Mouse (Mus musculus) heart, embryonic 15.5 days (tissue): ENCODE measurements around the gene Serpina1a. TPM values are rescaled to one million over a fixed set of nuclear protein-coding genes. Genes with fewer than 3 reads are reported as not detected.
"Not testable (repeated sequence)": the region's sequence is repeated elsewhere in the genome, so short reads cannot be mapped to it uniquely, and the experiment has no call there.

Source experiments
- ATAC-seq: fragments of 200-750 bp; cut with Nextera tagmentation; replicated peaks from 2 replicates; pipeline ENCODE4 v1.8.0; 2017; ENCODE audit warnings: low read depth, moderate TSS enrichment; ENCODE audit not compliant: insufficient number of reproducible peaks, insufficient read depth, low FRiP score
- H3K27ac ChIP-seq: fragments of 300-500 bp; sonication (generic); 2 replicates; pipeline ENCODE4 v1.5.1; 2015; ENCODE audit warnings: mild to moderate bottlenecking, inconsistent platforms
- H3K27me3 ChIP-seq: fragments of 300-500 bp; sonication (generic); 2 replicates; pipeline ENCODE4 v1.6.1; 2015; ENCODE audit warnings: inconsistent platforms
- H3K36me3 ChIP-seq: fragments of 300-500 bp; sonication (generic); 2 replicates; pipeline ENCODE4 v1.6.1; 2015; ENCODE audit warnings: mild to moderate bottlenecking, inconsistent platforms
- H3K4me1 ChIP-seq: fragments of 300-500 bp; sonication (generic); replicated peaks from 2 replicates; pipeline ENCODE4 v1.6.1; 2015; ENCODE audit warnings: inconsistent platforms
- H3K4me2 ChIP-seq: fragments of 300-500 bp; sonication (generic); 2 replicates; pipeline ENCODE4 v1.6.1; 2015; ENCODE audit warnings: inconsistent platforms, mild to moderate bottlenecking, moderate library complexity
- H3K4me3 ChIP-seq: fragments of 300-500 bp; sonication (generic); 2 replicates; pipeline ENCODE4 v1.5.1; 2015; ENCODE audit warnings: mild to moderate bottlenecking, inconsistent platforms
- H3K9ac ChIP-seq: fragments of 300-500 bp; sonication (generic); 2 replicates; pipeline ENCODE4 v1.6.1; 2015; ENCODE audit warnings: mild to moderate bottlenecking, inconsistent platforms
- H3K9me3 ChIP-seq: fragments of 300-500 bp; sonication (generic); replicated peaks from 2 replicates; pipeline ENCODE4 v1.6.1; 2016; ENCODE audit warnings: inconsistent platforms
- WGBS: fragments of 180-500 bp; shearing (Covaris S2); methylation state at CpG from one replicate; pipeline ENCODE4 v1.1.7; 2015; ENCODE audit warnings: mixed read lengths; 5-methylcytosine and 5-hydroxymethylcytosine counted together
- polyA plus RNA-seq: library from polyadenylated mRNA; unstranded; fragments of >200 nt; fragmentation: Nextera tagmentation; extraction: Ambion mirVana; gene quantifications from 2 replicates; pipeline ENCODE4 v1.2.1, GENCODE M21; 2015

The Serpina1a gene
- polyA plus RNA-seq, 1 experiment from 2014 or later = 1.00 TPM

DNA sequence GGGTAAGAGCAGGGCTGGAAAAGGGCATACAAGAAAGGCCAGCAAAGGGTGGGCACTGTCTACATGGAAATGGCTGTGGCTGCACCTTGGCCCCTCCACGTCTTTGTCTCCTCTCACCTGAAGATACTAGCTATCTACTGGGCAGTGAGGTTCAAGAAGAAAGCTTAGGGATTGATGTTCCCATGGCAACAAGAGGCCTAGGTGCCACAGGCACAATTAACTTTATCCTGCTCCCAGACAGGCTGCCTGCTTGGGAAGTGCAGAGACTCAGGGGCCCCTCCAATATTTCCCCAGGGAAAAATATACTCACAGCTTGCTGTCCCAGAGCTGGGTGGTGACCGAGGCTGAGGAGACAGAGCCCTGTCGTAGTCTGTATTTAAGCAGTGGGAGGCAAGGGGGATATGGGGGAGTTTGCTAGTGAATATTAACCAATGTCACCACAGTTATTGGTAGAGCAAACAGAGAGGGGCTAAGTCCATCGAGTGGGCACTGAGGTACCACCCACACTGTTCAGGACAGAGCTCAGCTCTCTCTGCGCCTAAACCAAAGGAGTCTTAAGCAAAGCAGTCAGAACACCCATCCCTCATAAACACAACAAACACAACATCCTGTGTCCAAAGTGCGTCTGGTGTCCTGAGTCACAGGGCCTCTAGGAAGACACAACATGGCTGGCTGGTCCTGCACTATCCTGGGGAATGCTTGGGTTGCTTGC lies 35.5 kb downstream of the Serpina1a start:
- WGBS = 69% methylated on average over 6 of the region's 6 CpGs
- H3K36me3 ChIP-seq, H3K9me3 ChIP-seq, H3K4me3 ChIP-seq, H3K4me2 ChIP-seq, H3K27me3 ChIP-seq, ATAC-seq, H3K27ac ChIP-seq, H3K9ac ChIP-seq, H3K4me1 ChIP-seq: not testable (repeated sequence)

DNA sequence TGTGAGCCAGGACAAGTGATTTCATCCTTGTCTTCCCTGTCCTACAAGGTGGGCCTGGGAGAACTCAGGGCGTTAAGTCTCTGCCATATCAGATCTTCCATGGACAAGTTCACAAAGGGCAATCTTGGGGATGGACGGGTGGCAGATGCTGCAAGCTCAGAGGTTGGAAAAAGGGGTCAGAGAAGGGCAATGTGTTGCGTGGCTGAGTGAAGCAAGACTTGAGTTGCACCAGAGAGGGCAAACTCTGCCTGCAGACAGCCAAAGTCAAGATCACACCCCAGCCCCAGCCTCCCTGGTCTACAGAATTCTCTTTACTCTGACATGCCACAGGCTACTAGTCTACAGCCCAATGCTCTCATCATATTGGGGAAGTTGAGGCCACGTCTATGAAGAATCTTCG lies 39.5 kb downstream of the Serpina1a start:
- H3K36me3 ChIP-seq, ATAC-seq, H3K27ac ChIP-seq, H3K9ac ChIP-seq, H3K27me3 ChIP-seq, H3K4me1 ChIP-seq, H3K4me3 ChIP-seq, H3K9me3 ChIP-seq, H3K4me2 ChIP-seq: not testable (repeated sequence)
- 56% methylated on average over 5 of the region's 5 CpGs for WGBS

Other genes with a start within 250 kb of the Serpina1a start
- 0.55 TPM in 1 of 2 replicates, not detected in the other for gene Serpina10, start 232.1 kb downstream of the Serpina1a start, polyA plus RNA-seq
- 1.2 and 10.7 TPM in 2 replicates for gene Serpina6, start 206.3 kb downstream of the Serpina1a start, polyA plus RNA-seq
- gene Serpina16, start 187.4 kb downstream of the Serpina1a start, polyA plus RNA-seq = not detected in 2 replicates
- gene Serpina1f, start 168.0 kb downstream of the Serpina1a start, polyA plus RNA-seq = not detected in 2 replicates
- 0.40 and 2.0 TPM in 2 replicates for gene Serpina1d, start 90.0 kb downstream of the Serpina1a start, polyA plus RNA-seq
- 1.5 and 5.7 TPM in 2 replicates for gene Serpina1b, start 33.2 kb downstream of the Serpina1a start, polyA plus RNA-seq
- gene Serpina1c, start 41.3 kb upstream of the Serpina1a start, polyA plus RNA-seq = 0.43 and 1.8 TPM in 2 replicates
- gene Serpina1e, start 95.4 kb upstream of the Serpina1a start, polyA plus RNA-seq = 0.40 and 1.6 TPM in 2 replicates
- gene Serpina11, start 126.4 kb upstream of the Serpina1a start, polyA plus RNA-seq = not detected in 2 replicates
- gene Serpina9, start 150.2 kb upstream of the Serpina1a start, polyA plus RNA-seq = 0.18 and 0.33 TPM in 2 replicates
- gene Serpina12, start 180.9 kb upstream of the Serpina1a start, polyA plus RNA-seq = not detected in 2 replicates
- gene Serpina5, start 237.6 kb upstream of the Serpina1a start, polyA plus RNA-seq = not detected in 2 replicates
- gene Serpina3a, start 249.2 kb upstream of the Serpina1a start, polyA plus RNA-seq = not detected in 2 replicates